Mouse (Mus musculus): Measurements from ENCODE around the gene Ccser2.

- TF ChIP-seq CTCF (IDR thresholded peaks at IDR 0.05; ENCODE audit: borderline replicate concordance, extremely low read depth, insufficient read depth, insufficient read length) (no peak), POLR2A (IDR thresholded peaks at IDR 0.05; ENCODE audit: borderline replicate concordance, extremely low read depth, insufficient read depth, insufficient read length, poor library complexity, severe bottlenecking) (no peak)
Observed at GRCm38 (mm10) chr14:37003431-37004095, 35.0 kb upstream of the Ccser2 start.

All from brain, embryonic 14.5 days (tissue).